Mouse (Mus musculus) brain, embryonic 14.5 days (tissue): ENCODE measurements around the gene Sec61b.

Experiments
- CTCF ChIP-seq: fragments of 200-500 bp; IDR thresholded peaks from 2 replicates; pipeline ENCODE4 v1.5.1; 2012; ENCODE audit warnings: inconsistent platforms, mild to moderate bottlenecking, moderate library complexity, borderline replicate concordance; ENCODE audit not compliant: insufficient read depth, insufficient read length; ENCODE audit errors: extremely low read depth
- POLR2A ChIP-seq: fragments of 200-500 bp; IDR thresholded peaks from 2 replicates; pipeline ENCODE4 v1.6.1; 2012; ENCODE audit warnings: mild to moderate bottlenecking, inconsistent platforms, borderline replicate concordance; ENCODE audit not compliant: poor library complexity, insufficient read depth, insufficient read length, severe bottlenecking; ENCODE audit errors: extremely low read depth

- TF ChIP-seq POLR2A (no peak), CTCF (no peak)
Observed at GRCm38 (mm10) chr4:47473586-47473967, 881 bp upstream of the Sec61b start.
